Mouse (Mus musculus) lung, embryonic 14.5 days (tissue): Measurements from ENCODE around the gene Vav2. TPM values are rescaled to one million over a fixed set of nuclear protein-coding genes. Genes with fewer than 3 reads are reported as not detected.

Experiments used
- ATAC-seq: fragments of 200-750 bp; cut with Nextera tagmentation; 2 replicates; pipeline ENCODE4 v1.8.0; 2017; ENCODE audit warnings: mild to moderate bottlenecking, moderate TSS enrichment, moderate library complexity; ENCODE audit not compliant: insufficient read depth
- DNase-seq: peaks from one replicate; pipeline ENCODE4 v3.0.0-alpha.2; 2015
- H3K27ac ChIP-seq: fragments of 300-500 bp; sonication (generic); 2 replicates; pipeline ENCODE4 v1.5.1; 2014; ENCODE audit warnings: low read depth, mild to moderate bottlenecking, moderate library complexity
- H3K27me3 ChIP-seq: fragments of 300-500 bp; sonication (generic); 2 replicates; pipeline ENCODE4 v1.6.1; 2014; ENCODE audit warnings: low read length, control low read depth; ENCODE audit not compliant: insufficient read depth
- H3K36me3 ChIP-seq: fragments of 300-500 bp; sonication (generic); 2 replicates; pipeline ENCODE4 v1.6.1; 2014; ENCODE audit warnings: control low read depth; ENCODE audit not compliant: insufficient read depth
- H3K4me1 ChIP-seq: fragments of 300-500 bp; sonication (generic); 2 replicates; pipeline ENCODE4 v1.6.1; 2014; ENCODE audit warnings: antibody characterized with exemption, control low read depth; ENCODE audit not compliant: insufficient read depth
- H3K4me2 ChIP-seq: fragments of 300-500 bp; sonication (generic); 2 replicates; pipeline ENCODE4 v1.6.1; 2014; ENCODE audit warnings: mild to moderate bottlenecking
- H3K4me3 ChIP-seq: fragments of 300-500 bp; sonication (generic); 2 replicates; pipeline ENCODE4 v1.5.1; 2014; ENCODE audit warnings: low read depth, low read length
- H3K9ac ChIP-seq: fragments of 300-500 bp; sonication (generic); 2 replicates; pipeline ENCODE4 v1.6.1; 2014
- H3K9me3 ChIP-seq: fragments of 300-500 bp; sonication (generic); 2 replicates; pipeline ENCODE4 v1.6.1; 2016; ENCODE audit warnings: low read depth, low read length, control low read depth
- CTCF ChIP-seq: IDR thresholded peaks from 2 replicates; pipeline ENCODE4 v1.5.1; 2016; ENCODE audit warnings: antibody characterized with exemption, low read depth
- WGBS: fragments of 180-500 bp; shearing (Covaris S2); extraction: QIAGEN DNeasy Blood & Tissue Kit; methylation state at CpG from one replicate; pipeline ENCODE4 v1.1.7; 2014; 5-methylcytosine and 5-hydroxymethylcytosine counted together
- polyA plus RNA-seq: library from polyadenylated mRNA; unstranded; fragments of >200 nt; fragmentation: Nextera tagmentation; extraction: Ambion mirVana; gene quantifications from 2 replicates; pipeline ENCODE4 v1.2.1, GENCODE M21; 2014

Gene Vav2
- polyA plus RNA-seq, 1 experiment from 2014 or later: 8.6 TPM

DNA sequence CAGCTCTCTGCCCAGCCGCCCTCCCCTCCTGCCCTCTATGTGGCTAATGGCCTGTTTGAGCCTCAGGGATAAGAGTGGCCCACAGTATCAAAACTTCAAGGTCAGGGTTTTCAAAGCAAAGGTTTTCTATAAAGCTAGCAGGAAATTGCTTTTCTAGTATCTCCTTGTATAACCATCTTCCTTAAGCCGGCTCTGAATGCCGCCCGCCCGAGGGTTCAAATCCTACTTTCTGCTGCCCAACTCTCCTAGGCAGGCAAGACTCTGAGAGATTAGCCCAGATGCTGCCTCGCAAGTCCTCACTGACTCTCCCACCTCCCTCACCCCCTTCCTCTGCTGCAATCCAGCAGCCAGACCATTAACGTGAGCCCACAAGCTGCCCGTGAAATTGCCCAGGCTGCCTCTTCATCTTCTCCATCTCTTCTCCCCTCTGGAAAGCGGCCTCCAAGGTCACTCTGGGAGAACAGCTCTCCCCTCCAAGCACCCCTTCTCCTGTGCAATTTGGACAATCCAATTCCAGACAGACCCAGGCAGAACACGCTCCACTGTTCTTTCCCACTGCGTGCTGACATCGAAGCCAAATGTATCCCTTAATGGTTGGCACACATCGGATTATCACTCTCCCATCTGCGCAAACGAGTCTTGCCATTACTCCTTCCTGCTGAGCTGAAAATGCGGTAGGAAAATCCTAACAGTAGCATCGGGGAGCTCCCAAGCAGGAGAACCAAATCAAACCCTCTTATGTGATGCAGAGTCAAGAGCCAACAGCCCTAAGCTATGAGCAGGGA, 30.0 kb downstream of the Vav2 start:
- WGBS: 57% methylated on average over 17 of the region's 17 CpGs
- DNase-seq: no peak
- 0 out of 2 replicates have a peak, but pooled peaks cover 5% of the 10 kb centered on the region for H3K4me1 ChIP-seq
- H3K4me3 ChIP-seq: no peak overlapping the region
- H3K36me3 ChIP-seq: no peaks in the 10 kb centered on the region
- ATAC-seq: no peak
- H3K9me3 ChIP-seq: peaks cover 3% of the 10 kb centered on the region; the same call in 1 of the 2 replicates
- no peak overlapping the region for H3K27ac ChIP-seq
- no peak overlapping the region for H3K9ac ChIP-seq
- H3K4me2 ChIP-seq: no peak overlapping the region
- TF ChIP-seq CTCF: no peak
- H3K27me3 ChIP-seq: no peaks in the 10 kb centered on the region

DNA sequence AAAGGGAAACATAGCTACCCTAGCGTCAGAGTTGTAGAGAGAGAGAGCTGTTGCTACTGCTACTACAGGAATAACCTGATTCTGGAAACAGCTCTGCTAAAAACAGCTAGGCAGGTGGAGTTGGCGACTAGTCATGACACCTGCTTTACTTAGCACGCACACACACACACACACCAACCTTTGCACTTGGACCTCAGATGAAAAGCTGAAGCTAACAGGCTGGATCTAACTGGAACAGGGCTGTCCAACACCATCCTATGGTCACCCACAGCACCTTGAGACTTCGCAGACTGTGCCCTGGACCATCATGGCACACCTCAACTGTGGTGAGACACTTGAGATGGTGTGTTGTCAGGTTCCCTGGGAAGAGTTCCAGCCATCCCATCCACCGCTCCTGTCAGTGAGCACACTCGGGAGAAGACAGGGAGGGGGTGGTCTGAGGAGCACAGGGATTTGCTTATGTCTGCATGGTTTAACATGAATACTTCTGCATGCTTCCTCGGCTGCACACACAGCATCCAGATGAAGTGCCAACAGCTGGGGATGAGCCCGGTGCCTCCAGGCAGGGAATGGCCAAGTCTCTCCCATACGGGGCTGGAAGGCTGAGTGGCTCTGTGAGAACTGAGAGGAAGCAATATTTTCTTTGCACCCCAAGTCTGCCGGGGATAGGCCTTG, 32.5 kb downstream of the Vav2 start:
- no peak for DNase-seq
- Histone ChIP-seq H3K4me2 (no peak overlapping the region), H3K9ac (no peak overlapping the region), H3K27ac (no peak overlapping the region), H3K36me3 (no peaks in the 10 kb centered on the region), H3K4me3 (no peak overlapping the region), H3K4me1 (peaks cover 28% of the 10 kb centered on the region), H3K9me3 (peaks cover 2% of the 10 kb centered on the region; the same call in 1 of the 2 replicates), H3K27me3 (no peaks in the 10 kb centered on the region)
- TF ChIP-seq CTCF: no peak
- 67% methylated on average over 10 of the region's 10 CpGs for WGBS
- no peak for ATAC-seq

DNA sequence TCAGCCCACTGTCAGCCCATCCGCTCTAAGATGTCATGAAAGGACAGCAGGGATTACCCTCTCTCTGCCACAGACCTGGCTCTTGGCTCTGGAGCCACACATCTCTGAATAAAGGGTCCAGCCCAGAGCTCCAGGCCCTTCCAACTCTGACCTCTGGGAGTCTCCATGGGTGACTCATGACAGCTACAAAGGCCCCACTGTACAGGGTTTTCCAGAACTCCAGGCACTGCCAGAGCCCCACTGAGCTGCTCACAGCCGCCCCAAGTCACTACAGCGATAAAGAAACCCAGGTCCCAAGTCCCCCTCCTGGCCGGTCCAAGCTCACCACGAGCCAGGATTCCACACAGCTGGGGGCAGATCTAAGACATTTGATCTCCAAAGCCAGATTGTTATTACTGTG, 34.6 kb downstream of the Vav2 start:
- Histone ChIP-seq H3K9ac (no peak overlapping the region), H3K4me1 (peaks cover 29% of the 10 kb centered on the region), H3K4me2 (no peak overlapping the region), H3K27me3 (no peaks in the 10 kb centered on the region), H3K36me3 (no peaks in the 10 kb centered on the region), H3K27ac (no peak overlapping the region), H3K4me3 (no peak overlapping the region), H3K9me3 (no peaks in the 10 kb centered on the region)
- DNase-seq (no peak), ATAC-seq (no peak)
- TF ChIP-seq CTCF: peak; percentile 8; the same call in 1 of the 2 replicates
- WGBS: 35% methylated on average over 5 of the region's 5 CpGs

DNA sequence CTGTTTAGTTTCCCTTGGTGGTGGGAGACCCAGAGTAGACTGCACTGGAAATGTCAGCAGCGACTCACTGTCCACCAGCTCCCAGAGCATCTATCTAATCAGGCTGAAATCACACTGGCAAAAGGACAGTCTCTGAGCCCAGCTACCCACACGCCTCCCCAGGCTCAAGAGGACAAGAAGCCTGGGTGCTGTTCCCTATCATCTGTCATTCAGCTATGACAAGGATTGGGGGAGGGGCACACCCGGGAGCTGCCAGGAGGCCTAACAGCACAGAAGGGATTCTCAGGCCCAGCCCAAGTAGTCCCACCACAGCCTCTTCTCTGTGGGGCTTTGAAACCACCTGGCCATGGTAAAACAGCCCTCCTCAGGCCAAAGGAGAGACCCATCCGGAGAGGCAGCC, 36.1 kb downstream of the Vav2 start:
- no peaks in the 10 kb centered on the region for H3K9me3 ChIP-seq
- 0 out of 2 replicates have a peak, but pooled peaks cover 4% of the 10 kb centered on the region for H3K36me3 ChIP-seq
- TF ChIP-seq CTCF: no peak
- H3K4me2 ChIP-seq: no peak overlapping the region
- H3K4me1 ChIP-seq: peaks cover 26% of the 10 kb centered on the region
- 40% methylated on average over 4 of the region's 4 CpGs for WGBS
- no peak overlapping the region for H3K9ac ChIP-seq
- no peak for DNase-seq
- no peak overlapping the region for H3K4me3 ChIP-seq
- H3K27ac ChIP-seq: no peak overlapping the region
- H3K27me3 ChIP-seq: no peaks in the 10 kb centered on the region
- ATAC-seq: no peak

DNA sequence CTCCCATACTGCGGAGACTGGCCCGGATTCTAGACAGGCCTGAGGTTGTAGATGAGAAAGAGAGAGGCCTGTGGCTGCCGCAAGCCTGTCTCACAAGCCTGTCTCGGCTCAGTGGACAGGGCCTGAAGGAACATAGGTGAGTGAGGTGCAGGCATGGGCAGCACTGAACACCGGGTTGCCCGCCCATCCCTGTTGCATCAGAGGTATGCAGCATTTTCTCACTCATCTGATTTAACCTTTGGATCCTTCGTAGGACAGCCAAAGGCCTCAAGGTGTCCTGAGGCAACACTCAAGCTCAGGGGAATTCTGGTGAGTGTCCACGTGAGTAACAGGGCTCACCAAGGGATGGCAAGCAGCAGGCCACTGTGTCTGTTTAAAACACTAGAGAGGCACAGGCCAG, 36.5 kb downstream of the Vav2 start:
- Histone ChIP-seq H3K27me3 (no peaks in the 10 kb centered on the region), H3K9ac (no peak overlapping the region), H3K4me1 (peaks cover 26% of the 10 kb centered on the region), H3K27ac (0 out of 2 replicates have a peak overlapping the region, but pooled peaks have one; percentile 2), H3K9me3 (no peaks in the 10 kb centered on the region), H3K36me3 (0 out of 2 replicates have a peak, but pooled peaks cover 4% of the 10 kb centered on the region), H3K4me2 (no peak overlapping the region), H3K4me3 (no peak overlapping the region)
- TF ChIP-seq CTCF: no peak
- 56% methylated on average over 8 of the region's 8 CpGs for WGBS
- DNase-seq (no peak), ATAC-seq (peak; percentile 25; the same call in 1 of the 2 replicates)

DNA sequence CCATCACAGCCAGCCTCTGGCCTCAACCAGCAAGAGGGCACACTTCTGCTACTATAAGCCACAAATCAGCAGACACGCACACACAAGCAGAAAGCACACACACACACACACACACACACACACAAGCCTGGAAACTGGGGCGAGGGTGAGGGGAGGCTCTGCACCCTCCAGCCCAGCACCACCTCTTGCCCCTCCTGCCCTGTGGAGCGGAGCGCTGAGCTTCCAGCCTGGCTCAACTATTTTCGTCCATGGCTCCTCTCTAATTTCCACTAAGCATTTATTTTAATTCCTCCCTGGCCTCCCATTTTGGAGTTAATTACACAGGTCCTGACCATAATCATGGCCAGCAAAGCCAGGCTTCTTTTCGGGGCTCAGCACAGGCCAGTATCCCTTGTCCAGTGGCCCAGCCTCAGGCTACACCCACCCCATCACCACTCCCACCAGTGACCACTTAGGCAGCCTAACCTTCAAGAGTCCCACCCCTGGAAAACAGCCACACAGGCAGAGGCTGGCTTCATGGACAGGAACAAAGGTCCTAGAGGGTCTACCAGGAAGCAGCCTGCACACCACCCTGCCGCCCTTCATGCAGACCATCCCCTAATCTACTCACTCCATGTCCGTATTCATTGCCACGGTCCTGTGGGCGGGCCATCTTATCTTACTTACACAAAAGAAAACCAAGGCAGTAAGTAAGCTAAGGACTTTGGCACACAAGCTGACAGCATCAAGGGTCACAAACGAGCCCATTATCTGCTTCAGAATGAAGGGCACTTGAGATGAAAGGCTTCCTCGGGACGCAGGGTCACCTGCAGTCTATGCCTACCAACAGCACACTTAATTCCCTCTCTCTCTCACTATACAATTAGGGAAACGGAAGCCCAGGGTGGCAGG, 37.3 kb downstream of the Vav2 start:
- Histone ChIP-seq H3K36me3 (0 out of 2 replicates have a peak, but pooled peaks cover 4% of the 10 kb centered on the region), H3K9ac (no peak overlapping the region), H3K4me1 (peaks cover 26% of the 10 kb centered on the region), H3K4me2 (peak overlapping the region; percentile 8; the same call in 1 of the 2 replicates), H3K27me3 (no peaks in the 10 kb centered on the region), H3K9me3 (no peaks in the 10 kb centered on the region), H3K27ac (0 out of 2 replicates have a peak overlapping the region, but pooled peaks have one; percentile 2), H3K4me3 (no peak overlapping the region)
- ATAC-seq: peak; percentile 62
- peak; percentile 77 for DNase-seq
- no peak for TF ChIP-seq CTCF
- WGBS: 37% methylated on average over 14 of the region's 14 CpGs
